Mouse (Mus musculus): Measurements from ENCODE around the gene Cutc. TPM values are rescaled to one million over a fixed set of nuclear protein-coding genes. Genes with fewer than 3 reads are reported as not detected.

Cutc gene
- polyA plus RNA-seq, 1 experiment from 2014 or later, result 7.3 TPM

GRCm38 (mm10) chr19:43801427-43802051, 48.7 kb downstream of the Cutc start:
- Histone ChIP-seq H3K27ac (ENCODE audit: low read depth, low read length) (no peak overlapping the region), H3K4me3 (ENCODE audit: low read length) (no peak overlapping the region), H3K27me3 (replicated peaks; ENCODE audit: control insufficient read depth, insufficient read depth, low read length) (no peaks in the 10 kb centered on the region), H3K4me1 (ENCODE audit: control insufficient read depth, insufficient read depth, low read depth, low read length) (no peaks in the 10 kb centered on the region), H3K9ac (ENCODE audit: low read depth, low read length) (no peak overlapping the region), H3K4me2 (ENCODE audit: low read length) (no peak overlapping the region), H3K36me3 (ENCODE audit: control insufficient read depth, insufficient read depth, low read length) (no peaks in the 10 kb centered on the region), H3K9me3 (ENCODE audit: control insufficient read depth, low read length) (no peaks in the 10 kb centered on the region)
- WGBS, result 85% methylated on average over 9 of the region's 9 CpGs
- ATAC-seq, result no peak

- 86% methylated on average over 10 of the region's 10 CpGs for WGBS
- no peaks in the 10 kb centered on the region for H3K36me3 ChIP-seq (ENCODE audit: control insufficient read depth, insufficient read depth, low read length)
- no peaks in the 10 kb centered on the region for H3K27me3 ChIP-seq (replicated peaks; ENCODE audit: control insufficient read depth, insufficient read depth, low read length)
- no peak overlapping the region for H3K4me3 ChIP-seq (ENCODE audit: low read length)
- no peaks in the 10 kb centered on the region for H3K9me3 ChIP-seq (ENCODE audit: control insufficient read depth, low read length)
- H3K4me1 ChIP-seq (ENCODE audit: control insufficient read depth, insufficient read depth, low read depth, low read length), result no peaks in the 10 kb centered on the region
- H3K9ac ChIP-seq (ENCODE audit: low read depth, low read length), result no peak overlapping the region
- ATAC-seq, result no peak
- H3K27ac ChIP-seq (ENCODE audit: low read depth, low read length), result no peak overlapping the region
- H3K4me2 ChIP-seq (ENCODE audit: low read length), result no peak overlapping the region
These were observed 51.1 kb downstream of the Cutc start for GRCm38 (mm10) chr19:43803866-43804265.

- H3K9ac ChIP-seq (ENCODE audit: low read depth, low read length), result no peak overlapping the region
- no peak overlapping the region for H3K4me2 ChIP-seq (ENCODE audit: low read length)
- no peaks in the 10 kb centered on the region for H3K36me3 ChIP-seq (ENCODE audit: control insufficient read depth, insufficient read depth, low read length)
- no peaks in the 10 kb centered on the region for H3K4me1 ChIP-seq (ENCODE audit: control insufficient read depth, insufficient read depth, low read depth, low read length)
- WGBS, result 41% methylated on average over 4 of the region's 4 CpGs
- no peak overlapping the region for H3K27ac ChIP-seq (ENCODE audit: low read depth, low read length)
- no peaks in the 10 kb centered on the region for H3K9me3 ChIP-seq (ENCODE audit: control insufficient read depth, low read length)
- no peak overlapping the region for H3K4me3 ChIP-seq (ENCODE audit: low read length)
- no peak for ATAC-seq
- no peaks in the 10 kb centered on the region for H3K27me3 ChIP-seq (replicated peaks; ENCODE audit: control insufficient read depth, insufficient read depth, low read length)
These were observed 56.5 kb downstream of the Cutc start for GRCm38 (mm10) chr19:43809331-43809730.

- WGBS, result 96% methylated on average over 4 of the region's 4 CpGs
- H3K9me3 ChIP-seq (ENCODE audit: control insufficient read depth, low read length), result no peaks in the 10 kb centered on the region
- H3K27me3 ChIP-seq (replicated peaks; ENCODE audit: control insufficient read depth, insufficient read depth, low read length), result no peaks in the 10 kb centered on the region
- H3K4me3 ChIP-seq (ENCODE audit: low read length), result no peak overlapping the region
- no peak overlapping the region for H3K9ac ChIP-seq (ENCODE audit: low read depth, low read length)
- H3K4me1 ChIP-seq (ENCODE audit: control insufficient read depth, insufficient read depth, low read depth, low read length), result no peaks in the 10 kb centered on the region
- no peaks in the 10 kb centered on the region for H3K36me3 ChIP-seq (ENCODE audit: control insufficient read depth, insufficient read depth, low read length)
- H3K4me2 ChIP-seq (ENCODE audit: low read length), result no peak overlapping the region
- no peak for ATAC-seq
- H3K27ac ChIP-seq (ENCODE audit: low read depth, low read length), result no peak overlapping the region
These were observed 58.6 kb downstream of the Cutc start for GRCm38 (mm10) chr19:43811419-43811818.

- no peak for ATAC-seq
- 89% methylated on average over 10 of the region's 10 CpGs for WGBS
- no peak overlapping the region for H3K27ac ChIP-seq (ENCODE audit: low read depth, low read length)
- no peaks in the 10 kb centered on the region for H3K36me3 ChIP-seq (ENCODE audit: control insufficient read depth, insufficient read depth, low read length)
- H3K4me2 ChIP-seq (ENCODE audit: low read length), result no peak overlapping the region
- H3K4me3 ChIP-seq (ENCODE audit: low read length), result no peak overlapping the region
- no peaks in the 10 kb centered on the region for H3K4me1 ChIP-seq (ENCODE audit: control insufficient read depth, insufficient read depth, low read depth, low read length)
- H3K9me3 ChIP-seq (ENCODE audit: control insufficient read depth, low read length), result no peaks in the 10 kb centered on the region
- no peaks in the 10 kb centered on the region for H3K27me3 ChIP-seq (replicated peaks; ENCODE audit: control insufficient read depth, insufficient read depth, low read length)
- no peak overlapping the region for H3K9ac ChIP-seq (ENCODE audit: low read depth, low read length)
These were observed 60.5 kb downstream of the Cutc start for GRCm38 (mm10) chr19:43813315-43813714.

GRCm38 (mm10) chr19:43815661-43816414, 63.0 kb downstream of the Cutc start:
- H3K9me3 ChIP-seq (ENCODE audit: control insufficient read depth, low read length), result no peaks in the 10 kb centered on the region
- no peaks in the 10 kb centered on the region for H3K36me3 ChIP-seq (ENCODE audit: control insufficient read depth, insufficient read depth, low read length)
- no peak overlapping the region for H3K9ac ChIP-seq (ENCODE audit: low read depth, low read length)
- no peaks in the 10 kb centered on the region for H3K27me3 ChIP-seq (replicated peaks; ENCODE audit: control insufficient read depth, insufficient read depth, low read length)
- no peak overlapping the region for H3K4me3 ChIP-seq (ENCODE audit: low read length)
- H3K4me1 ChIP-seq (ENCODE audit: control insufficient read depth, insufficient read depth, low read depth, low read length), result no peaks in the 10 kb centered on the region
- ATAC-seq, result no peak
- H3K27ac ChIP-seq (ENCODE audit: low read depth, low read length), result no peak overlapping the region
- 70% methylated on average over 14 of the region's 14 CpGs for WGBS
- peak overlapping the region; percentile 31 for H3K4me2 ChIP-seq (ENCODE audit: low read length)

Other genes starting within 250 kb of the Cutc start
- 124 and 140 TPM in 2 replicates for gene Got1, start 228.4 kb upstream of the Cutc start, polyA plus RNA-seq (2015; fragmentation: Nextera tagmentation; extraction: Ambion mirVana)
- gene Nkx2-3, start 140.7 kb upstream of the Cutc start, polyA plus RNA-seq (2015; fragmentation: Nextera tagmentation; extraction: Ambion mirVana), result 0.19 TPM in 1 of 2 replicates, not detected in the other
- 14.6 and 15.2 TPM in 2 replicates for gene Slc25a28, start 78.1 kb upstream of the Cutc start, polyA plus RNA-seq (2015; fragmentation: Nextera tagmentation; extraction: Ambion mirVana)
- gene Entpd7, start 63.3 kb upstream of the Cutc start, polyA plus RNA-seq (2015; fragmentation: Nextera tagmentation; extraction: Ambion mirVana), result 8.1 and 8.3 TPM in 2 replicates
- gene Cox15, start within 50 bp of the Cutc start, polyA plus RNA-seq (2015; fragmentation: Nextera tagmentation; extraction: Ambion mirVana), result 11.8 and 13.2 TPM in 2 replicates
- gene Abcc2, start 29.2 kb downstream of the Cutc start, polyA plus RNA-seq (2015; fragmentation: Nextera tagmentation; extraction: Ambion mirVana), result 0.04 and 0.12 TPM in 2 replicates
- 8.1 and 8.9 TPM in 2 replicates for gene Dnmbp, start 187.2 kb downstream of the Cutc start, polyA plus RNA-seq (2015; fragmentation: Nextera tagmentation; extraction: Ambion mirVana)
- 0.26 and 0.70 TPM in 2 replicates for gene Cpn1, start 233.6 kb downstream of the Cutc start, polyA plus RNA-seq (2015; fragmentation: Nextera tagmentation; extraction: Ambion mirVana)